Mouse (Mus musculus) embryonic facial prominence, embryonic 15.5 days (tissue): ENCODE results near the gene Atf1. TPM values are rescaled to one million over a fixed set of nuclear protein-coding genes. Genes with fewer than 3 reads are reported as not detected.

Source experiments
- ATAC-seq: fragments of 200-750 bp; cut with Nextera tagmentation; 2 replicates; pipeline ENCODE4 v1.8.0; 2017; ENCODE audit warnings: low read depth, moderate TSS enrichment; ENCODE audit not compliant: insufficient number of reproducible peaks, low FRiP score, low TSS enrichment
- H3K27ac ChIP-seq: fragments of 300-500 bp; sonication (generic); replicated peaks from 2 replicates; pipeline ENCODE4 v1.5.1; 2015; ENCODE audit warnings: mild to moderate bottlenecking, inconsistent platforms
- H3K27me3 ChIP-seq: fragments of 300-500 bp; sonication (generic); 2 replicates; pipeline ENCODE4 v1.6.1; 2015; ENCODE audit warnings: inconsistent platforms
- H3K36me3 ChIP-seq: fragments of 300-500 bp; sonication (generic); 2 replicates; pipeline ENCODE4 v1.6.1; 2015; ENCODE audit warnings: mild to moderate bottlenecking, inconsistent platforms
- H3K4me1 ChIP-seq: fragments of 300-500 bp; sonication (generic); 2 replicates; pipeline ENCODE4 v1.6.1; 2015; ENCODE audit warnings: inconsistent platforms
- H3K4me2 ChIP-seq: fragments of 300-500 bp; sonication (generic); replicated peaks from 2 replicates; pipeline ENCODE4 v1.6.1; 2015; ENCODE audit warnings: mild to moderate bottlenecking, inconsistent platforms
- H3K4me3 ChIP-seq: fragments of 300-500 bp; sonication (generic); replicated peaks from 2 replicates; pipeline ENCODE4 v1.5.1; 2015; ENCODE audit warnings: mild to moderate bottlenecking, inconsistent platforms
- H3K9ac ChIP-seq: fragments of 300-500 bp; sonication (generic); 2 replicates; pipeline ENCODE4 v1.6.1; 2015; ENCODE audit warnings: inconsistent platforms
- H3K9me3 ChIP-seq: fragments of 300-500 bp; sonication (generic); replicated peaks from 2 replicates; pipeline ENCODE4 v1.6.1; 2016; ENCODE audit warnings: inconsistent platforms
- WGBS: fragments of 180-500 bp; shearing (Covaris S2); methylation state at CpG from one replicate; pipeline ENCODE4 v1.1.7; 2015; 5-methylcytosine and 5-hydroxymethylcytosine counted together
- polyA plus RNA-seq: library from polyadenylated mRNA; unstranded; fragments of >200 nt; fragmentation: Nextera tagmentation; extraction: Ambion mirVana; gene quantifications from 2 replicates; pipeline ENCODE4 v1.2.1, GENCODE M21; 2015

Gene Atf1
- polyA plus RNA-seq, 1 experiment from 2014 or later = 43.9 TPM

- Histone ChIP-seq H3K9ac (no peak overlapping the region), H3K9me3 (no peaks in the 10 kb centered on the region), H3K27me3 (no peaks in the 10 kb centered on the region), H3K36me3 (peaks cover 78% of the 10 kb centered on the region), H3K4me2 (no peak overlapping the region), H3K27ac (no peak overlapping the region), H3K4me1 (no peaks in the 10 kb centered on the region), H3K4me3 (no peak overlapping the region)
- no peak for ATAC-seq
- WGBS = 86% methylated on average over 5 of the region's 5 CpGs
These were observed 39.1 kb upstream of the Atf1 start for GRCm38 (mm10) chr15:100188542-100188941.

GRCm38 (mm10) chr15:100188962-100189404, 38.6 kb upstream of the Atf1 start:
- H3K36me3 ChIP-seq = peaks cover 80% of the 10 kb centered on the region
- H3K9me3 ChIP-seq = no peaks in the 10 kb centered on the region
- H3K27ac ChIP-seq = no peak overlapping the region
- H3K4me2 ChIP-seq = no peak overlapping the region
- H3K9ac ChIP-seq = no peak overlapping the region
- no peak for ATAC-seq
- WGBS = 67% methylated on average over 14 of the region's 14 CpGs
- H3K4me3 ChIP-seq = no peak overlapping the region
- H3K27me3 ChIP-seq = no peaks in the 10 kb centered on the region
- H3K4me1 ChIP-seq = no peaks in the 10 kb centered on the region

- no peaks in the 10 kb centered on the region for H3K9me3 ChIP-seq
- 88% methylated on average over 5 of the region's 5 CpGs for WGBS
- H3K4me3 ChIP-seq = no peak overlapping the region
- H3K27ac ChIP-seq = no peak overlapping the region
- H3K4me2 ChIP-seq = no peak overlapping the region
- peaks cover 80% of the 10 kb centered on the region for H3K36me3 ChIP-seq
- no peak for ATAC-seq
- H3K27me3 ChIP-seq = no peaks in the 10 kb centered on the region
- H3K9ac ChIP-seq = no peak overlapping the region
- no peaks in the 10 kb centered on the region for H3K4me1 ChIP-seq
These were observed 37.5 kb upstream of the Atf1 start for GRCm38 (mm10) chr15:100190083-100190482.

GRCm38 (mm10) chr15:100198983-100199745, 28.5 kb upstream of the Atf1 start:
- H3K4me2 ChIP-seq = no peak overlapping the region
- no peaks in the 10 kb centered on the region for H3K9me3 ChIP-seq
- ATAC-seq = no peak
- peak overlapping the region; percentile 5 for H3K27ac ChIP-seq
- H3K27me3 ChIP-seq = no peaks in the 10 kb centered on the region
- peaks cover 6% of the 10 kb centered on the region; the same call in 1 of the 2 replicates for H3K4me1 ChIP-seq
- H3K9ac ChIP-seq = no peak overlapping the region
- 74% methylated on average over 11 of the region's 11 CpGs for WGBS
- peaks cover 64% of the 10 kb centered on the region for H3K36me3 ChIP-seq
- H3K4me3 ChIP-seq = no peak overlapping the region

GRCm38 (mm10) chr15:100199790-100200189, 27.8 kb upstream of the Atf1 start:
- no peaks in the 10 kb centered on the region for H3K27me3 ChIP-seq
- H3K4me1 ChIP-seq = peaks cover 6% of the 10 kb centered on the region; the same call in 1 of the 2 replicates
- H3K27ac ChIP-seq = peak overlapping the region; percentile 5; the same call in 1 of the 2 replicates
- peaks cover 59% of the 10 kb centered on the region for H3K36me3 ChIP-seq
- WGBS = 42% methylated on average over 3 of the region's 3 CpGs
- no peak overlapping the region for H3K4me3 ChIP-seq
- no peak overlapping the region for H3K4me2 ChIP-seq
- ATAC-seq = no peak
- no peaks in the 10 kb centered on the region for H3K9me3 ChIP-seq
- H3K9ac ChIP-seq = no peak overlapping the region

- Histone ChIP-seq H3K4me3 (no peak overlapping the region), H3K9ac (no peak overlapping the region), H3K36me3 (peaks cover 56% of the 10 kb centered on the region), H3K27me3 (no peaks in the 10 kb centered on the region), H3K4me2 (no peak overlapping the region), H3K4me1 (peaks cover 6% of the 10 kb centered on the region; the same call in 1 of the 2 replicates), H3K27ac (no peak overlapping the region), H3K9me3 (no peaks in the 10 kb centered on the region)
- no peak for ATAC-seq
- WGBS = 88% methylated on average over 3 of the region's 3 CpGs
These were observed 25.8 kb upstream of the Atf1 start for GRCm38 (mm10) chr15:100201806-100202205.

- Histone ChIP-seq H3K36me3 (peaks cover 61% of the 10 kb centered on the region), H3K9me3 (no peaks in the 10 kb centered on the region), H3K27me3 (no peaks in the 10 kb centered on the region), H3K9ac (no peak overlapping the region), H3K4me2 (no peak overlapping the region), H3K27ac (no peak overlapping the region), H3K4me3 (no peak overlapping the region), H3K4me1 (peaks cover 6% of the 10 kb centered on the region; the same call in 1 of the 2 replicates)
- ATAC-seq = no peak
- WGBS = 80% methylated on average over 4 of the region's 4 CpGs
These were observed 25.1 kb upstream of the Atf1 start for GRCm38 (mm10) chr15:100202431-100203015.

GRCm38 (mm10) chr15:100204574-100204973, 23.0 kb upstream of the Atf1 start:
- Histone ChIP-seq H3K4me1 (no peaks in the 10 kb centered on the region), H3K4me3 (no peak overlapping the region), H3K9me3 (no peaks in the 10 kb centered on the region), H3K27ac (no peak overlapping the region), H3K36me3 (peaks cover 72% of the 10 kb centered on the region), H3K4me2 (no peak overlapping the region), H3K27me3 (no peaks in the 10 kb centered on the region), H3K9ac (no peak overlapping the region)
- no peak for ATAC-seq
- WGBS = 97% methylated on average over 1 of the region's 1 CpGs

- no peak for ATAC-seq
- H3K4me1 ChIP-seq = no peaks in the 10 kb centered on the region
- H3K4me3 ChIP-seq = no peak overlapping the region
- 98% methylated on average over 3 of the region's 3 CpGs for WGBS
- no peak overlapping the region for H3K27ac ChIP-seq
- H3K36me3 ChIP-seq = peaks cover 89% of the 10 kb centered on the region
- H3K4me2 ChIP-seq = no peak overlapping the region
- H3K9me3 ChIP-seq = no peaks in the 10 kb centered on the region
- H3K27me3 ChIP-seq = no peaks in the 10 kb centered on the region
- no peak overlapping the region for H3K9ac ChIP-seq
These were observed 17.6 kb upstream of the Atf1 start for GRCm38 (mm10) chr15:100210013-100210412.

- Histone ChIP-seq H3K4me2 (no peak overlapping the region), H3K27me3 (no peaks in the 10 kb centered on the region), H3K4me1 (no peaks in the 10 kb centered on the region), H3K9me3 (no peaks in the 10 kb centered on the region), H3K4me3 (no peak overlapping the region), H3K27ac (no peak overlapping the region), H3K36me3 (peaks cover 73% of the 10 kb centered on the region), H3K9ac (no peak overlapping the region)
- ATAC-seq = no peak
- WGBS = 94% methylated on average over 2 of the region's 2 CpGs
These were observed 14.3 kb upstream of the Atf1 start for GRCm38 (mm10) chr15:100213339-100213738.

- H3K27me3 ChIP-seq = no peaks in the 10 kb centered on the region
- H3K4me3 ChIP-seq = no peak overlapping the region
- H3K27ac ChIP-seq = no peak overlapping the region
- H3K4me1 ChIP-seq = no peaks in the 10 kb centered on the region
- peaks cover 58% of the 10 kb centered on the region for H3K36me3 ChIP-seq
- no peak overlapping the region for H3K4me2 ChIP-seq
- ATAC-seq = no peak
- WGBS = 85% methylated on average over 11 of the region's 11 CpGs
- no peaks in the 10 kb centered on the region for H3K9me3 ChIP-seq
- H3K9ac ChIP-seq = no peak overlapping the region
These were observed 12.5 kb upstream of the Atf1 start for GRCm38 (mm10) chr15:100215092-100215491.
